Mouse (Mus musculus): Measurements from ENCODE around the gene Arhgef6. TPM values are rescaled to one million over a fixed set of nuclear protein-coding genes. Genes with fewer than 3 reads are reported as not detected.

The Arhgef6 gene
- total and polyA plus RNA-seq, 3 experiments, result 1.1 to 3.3 TPM; not detected in 1

DNA sequence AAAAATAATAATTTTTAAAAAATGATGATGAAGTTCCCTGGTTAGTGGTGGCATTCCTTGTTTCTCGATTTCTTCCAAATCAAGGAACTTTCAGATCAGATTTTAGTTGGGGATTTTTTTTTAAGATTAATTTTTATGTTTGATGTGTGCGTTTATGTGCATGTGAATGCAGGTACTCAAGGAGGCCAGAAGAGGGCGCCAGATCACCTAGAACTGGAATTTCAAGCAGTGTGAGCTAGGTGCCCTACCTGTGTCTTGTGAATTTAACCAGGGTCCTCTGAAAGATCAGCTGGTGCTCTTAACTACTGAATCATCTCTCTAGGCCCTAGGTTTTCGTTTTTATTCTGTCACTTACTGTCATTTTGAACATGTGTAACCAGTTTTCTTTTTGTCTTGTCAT lies 102.5 kb downstream of the Arhgef6 start:
- H3K4me1 ChIP-seq (ENCODE audit: control insufficient read depth in 1 of 2, insufficient read depth in 2 of 2, low read length in 2 of 2), result no peaks in the 10 kb centered on the region

DNA sequence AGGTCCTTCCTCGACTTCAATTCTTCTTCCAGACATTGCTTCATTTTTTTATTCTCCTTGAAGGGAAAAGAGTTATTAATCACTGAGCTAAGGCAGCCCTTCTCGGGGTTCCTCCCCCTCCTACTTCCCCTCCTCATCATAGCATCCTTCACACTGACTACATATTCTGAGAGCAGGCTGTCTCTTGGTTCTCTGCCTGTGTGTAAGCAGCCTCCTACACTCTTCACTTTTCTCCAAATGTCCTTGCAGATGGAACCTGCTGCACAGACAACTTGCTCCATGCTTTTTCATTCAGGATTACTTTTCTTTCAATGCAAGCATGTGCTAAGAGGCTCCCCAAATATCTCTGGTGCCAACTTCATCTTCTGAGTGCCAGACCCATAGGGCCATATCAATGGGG lies 104.9 kb downstream of the Arhgef6 start:
- no peak overlapping the region for H3K9ac ChIP-seq (ENCODE audit: control insufficient read depth, low read depth, low read length, poor library complexity, severe bottlenecking)
- no peak overlapping the region for H3K27ac ChIP-seq (ENCODE audit: control insufficient read depth, low read depth, low read length)
- no peaks in the 10 kb centered on the region for H3K27me3 ChIP-seq (ENCODE audit: control insufficient read depth in 1 of 2, insufficient read depth in 2 of 2, low read length in 2 of 2)
- no peak for TF ChIP-seq SIN3A (IDR thresholded peaks at IDR 0.05; ENCODE audit: low read length)
- no peak for TF ChIP-seq TCF12 (IDR thresholded peaks at IDR 0.05; ENCODE audit: low read depth, low read length)
- no peak for TF ChIP-seq ZNF384 (IDR thresholded peaks at IDR 0.05; ENCODE audit: low read depth, low read length)
- TF ChIP-seq ZKSCAN1 (IDR thresholded peaks at IDR 0.05; ENCODE audit: low read depth, low read length), result no peak
- no peak for TF ChIP-seq CHD2 (IDR thresholded peaks at IDR 0.05; ENCODE audit: low read length)
- no peak for TF ChIP-seq ETS1 (IDR thresholded peaks at IDR 0.05; ENCODE audit: low read depth, low read length)
- no peak for TF ChIP-seq USF2 (IDR thresholded peaks at IDR 0.05; ENCODE audit: borderline replicate concordance in 1 of 2, insufficient read depth in 1 of 2, low read depth in 1 of 2, low read length in 2 of 2)
- TF ChIP-seq POLR2AphosphoS5 (IDR thresholded peaks at IDR 0.05; ENCODE audit: borderline replicate concordance, low read depth, low read length), result no peak
- no peak for TF ChIP-seq EP300 (IDR thresholded peaks at IDR 0.05; ENCODE audit: low read depth in 1 of 2, low read length in 2 of 2)
- DNase-seq (ENCODE audit: low read depth, low spot score), result no peak
- no peak overlapping the region for H3K4me3 ChIP-seq (ENCODE audit: control insufficient read depth in 1 of 2, insufficient read depth in 1 of 2, low read depth in 2 of 2, low read length in 2 of 2)
- H3K4me1 ChIP-seq (ENCODE audit: control insufficient read depth in 1 of 2, insufficient read depth in 2 of 2, low read length in 2 of 2), result no peaks in the 10 kb centered on the region
- H3K9me3 ChIP-seq (replicated peaks; ENCODE audit: insufficient read depth, low read length), result no peaks in the 10 kb centered on the region
- no peaks in the 10 kb centered on the region for H3K36me3 ChIP-seq (ENCODE audit: control insufficient read depth in 1 of 2, insufficient read depth in 2 of 2, low read length in 2 of 2)
- H3K79me2 ChIP-seq (ENCODE audit: control insufficient read depth, insufficient read depth, low read length, poor library complexity), result no peaks in the 10 kb centered on the region

More for the DNA sequence above, 102.5 kb downstream of the Arhgef6 start:
- DNase-seq (ENCODE audit: low read depth, low spot score), result peak; percentile 6
- H3K79me2 ChIP-seq (ENCODE audit: control insufficient read depth, insufficient read depth, low read length, poor library complexity), result no peaks in the 10 kb centered on the region
- no peaks in the 10 kb centered on the region for H3K27me3 ChIP-seq (ENCODE audit: control insufficient read depth in 1 of 2, insufficient read depth in 2 of 2, low read length in 2 of 2)
- H3K27ac ChIP-seq (ENCODE audit: control insufficient read depth, low read depth, low read length), result no peak overlapping the region
- H3K9ac ChIP-seq (ENCODE audit: control insufficient read depth, low read depth, low read length, poor library complexity, severe bottlenecking), result no peak overlapping the region
- no peaks in the 10 kb centered on the region for H3K9me3 ChIP-seq (replicated peaks; ENCODE audit: insufficient read depth, low read length)
- H3K4me3 ChIP-seq (ENCODE audit: control insufficient read depth in 1 of 2, insufficient read depth in 1 of 2, low read depth in 2 of 2, low read length in 2 of 2), result no peak overlapping the region
- no peaks in the 10 kb centered on the region for H3K36me3 ChIP-seq (ENCODE audit: control insufficient read depth in 1 of 2, insufficient read depth in 2 of 2, low read length in 2 of 2)
- TF ChIP-seq RCOR1 (IDR thresholded peaks at IDR 0.05; ENCODE audit: low read depth, low read length) (no peak), RAD21 (IDR thresholded peaks at IDR 0.05; ENCODE audit: low read depth, low read length) (peak; percentile 27), GATA1 (IDR thresholded peaks at IDR 0.05; ENCODE audit: low read depth, low read length) (no peak), CTCF (IDR thresholded peaks at IDR 0.05 in 2 of 3, conservative IDR thresholded peaks at IDR 0.05 in 1 of 3; ENCODE audit: control insufficient read depth in 1 of 3, insufficient read depth in 1 of 3, low read depth in 2 of 3, low read length in 3 of 3, poor library complexity in 1 of 3, severe bottlenecking in 1 of 3) (peak in 2 of 3 experiments; percentile 12 to 23; a peak in 3 of 6 replicates)

DNA sequence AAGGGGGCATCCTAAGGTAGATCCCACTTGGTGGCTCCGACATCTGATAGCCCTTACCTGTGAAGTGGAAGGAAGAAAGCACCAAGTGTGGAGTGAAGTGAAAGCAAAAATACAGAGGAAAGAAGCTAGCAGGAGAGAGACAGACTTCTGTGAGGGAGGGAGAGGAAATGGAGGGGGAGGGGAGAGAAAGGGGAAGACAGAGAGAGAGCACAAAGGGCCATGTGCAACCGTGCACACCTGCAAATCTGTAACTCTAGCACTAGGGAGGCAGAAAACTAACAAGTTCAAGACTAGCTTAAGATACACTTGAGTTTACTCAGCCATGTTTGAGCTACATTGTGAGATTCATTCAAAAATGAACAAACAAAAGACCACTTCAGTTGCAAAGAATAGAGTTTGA lies 110.4 kb downstream of the Arhgef6 start:
- H3K9me3 ChIP-seq (replicated peaks; ENCODE audit: insufficient read depth, low read length), result no peaks in the 10 kb centered on the region
- H3K9ac ChIP-seq (ENCODE audit: control insufficient read depth, low read depth, low read length, poor library complexity, severe bottlenecking), result no peak overlapping the region
- no peak for DNase-seq (ENCODE audit: low read depth, low spot score)
- H3K27me3 ChIP-seq (ENCODE audit: control insufficient read depth in 1 of 2, insufficient read depth in 2 of 2, low read length in 2 of 2), result no peaks in the 10 kb centered on the region
- no peaks in the 10 kb centered on the region for H3K36me3 ChIP-seq (ENCODE audit: control insufficient read depth in 1 of 2, insufficient read depth in 2 of 2, low read length in 2 of 2)
- TF ChIP-seq MAX (IDR thresholded peaks at IDR 0.05; ENCODE audit: low read length), result no peak
- no peak for TF ChIP-seq NELFE (IDR thresholded peaks at IDR 0.05; ENCODE audit: low read depth, low read length)
- TF ChIP-seq SIN3A (IDR thresholded peaks at IDR 0.05; ENCODE audit: low read length), result no peak
- TF ChIP-seq ZC3H11A (IDR thresholded peaks at IDR 0.05; ENCODE audit: low read depth, low read length), result no peak
- TF ChIP-seq TCF12 (IDR thresholded peaks at IDR 0.05; ENCODE audit: low read depth, low read length), result no peak
- TF ChIP-seq HCFC1 (IDR thresholded peaks at IDR 0.05; ENCODE audit: low read depth, low read length), result no peak
- TF ChIP-seq RAD21 (IDR thresholded peaks at IDR 0.05; ENCODE audit: low read depth, low read length), result no peak
- no peak overlapping the region for H3K27ac ChIP-seq (ENCODE audit: control insufficient read depth, low read depth, low read length)
- no peak overlapping the region for H3K4me3 ChIP-seq (ENCODE audit: control insufficient read depth in 1 of 2, insufficient read depth in 1 of 2, low read depth in 2 of 2, low read length in 2 of 2)
- H3K4me1 ChIP-seq (ENCODE audit: control insufficient read depth in 1 of 2, insufficient read depth in 2 of 2, low read length in 2 of 2), result no peaks in the 10 kb centered on the region
- no peaks in the 10 kb centered on the region for H3K79me2 ChIP-seq (ENCODE audit: control insufficient read depth, insufficient read depth, low read length, poor library complexity)

Data from MEL (cell line).